Mouse (Mus musculus): ENCODE measurements around the gene Cbr4. TPM values are rescaled to one million over a fixed set of nuclear protein-coding genes. Genes with fewer than 3 reads are reported as not detected.

Cbr4 gene
- total RNA-seq, 2 experiments from 2014 or later, result 31.5 to 34.4 TPM

DNA sequence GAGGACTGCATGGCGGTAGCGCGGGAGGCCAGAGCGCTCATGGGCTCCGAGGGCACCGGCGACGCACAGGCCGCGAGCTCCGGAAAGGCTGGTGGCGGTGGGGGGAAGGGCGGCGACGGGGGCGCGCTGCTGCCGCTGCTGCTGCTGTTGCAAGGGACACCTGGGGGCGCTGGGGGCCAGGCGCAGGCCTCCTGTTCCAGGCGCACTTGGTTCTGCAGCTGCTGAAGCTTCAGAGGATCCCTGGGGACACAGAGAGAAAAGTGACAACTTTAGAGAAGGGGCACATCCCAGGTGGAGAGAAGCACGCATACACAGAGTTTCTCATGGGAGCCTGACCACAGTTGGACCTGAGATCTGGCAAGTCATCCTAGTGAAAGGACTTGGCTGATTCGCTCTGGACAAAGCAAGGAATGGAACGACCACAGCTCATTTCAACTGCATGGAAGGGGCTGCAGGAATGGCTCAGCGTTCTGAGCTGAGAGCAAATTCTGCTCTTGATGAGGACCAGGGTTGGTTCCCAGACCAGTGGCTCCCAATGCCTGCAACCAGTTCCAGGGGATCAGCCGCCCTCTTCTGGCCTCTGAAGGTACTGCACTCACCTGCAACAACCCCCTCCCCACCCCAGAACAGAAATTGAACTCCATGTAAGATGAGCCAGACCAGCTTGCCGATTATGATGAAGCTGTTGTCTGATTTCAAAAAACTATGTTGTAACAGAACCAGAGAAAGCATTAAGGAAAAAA lies 62.6 kb downstream of the Cbr4 start:
- no peak for DNase-seq

DNA sequence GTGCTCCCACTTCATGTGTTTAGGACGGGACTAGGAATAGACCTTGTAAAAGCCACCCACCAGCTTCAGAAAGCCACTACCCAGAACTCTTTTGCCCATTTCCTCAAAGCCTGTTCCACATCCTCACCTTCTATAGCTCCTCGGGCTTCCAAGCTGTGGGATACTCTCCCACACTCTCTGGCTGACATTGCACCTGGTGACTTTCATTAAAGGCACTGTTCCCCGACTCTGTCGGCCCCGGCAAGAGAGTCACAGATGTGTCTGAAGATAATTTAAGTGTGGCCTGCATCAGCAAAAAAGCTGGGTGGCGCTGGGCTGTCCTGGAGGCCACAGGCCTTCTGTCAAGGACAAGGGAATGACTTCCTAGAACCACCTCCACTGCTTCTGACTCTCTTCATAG lies 64.7 kb downstream of the Cbr4 start:
- DNase-seq, result no peak

DNA sequence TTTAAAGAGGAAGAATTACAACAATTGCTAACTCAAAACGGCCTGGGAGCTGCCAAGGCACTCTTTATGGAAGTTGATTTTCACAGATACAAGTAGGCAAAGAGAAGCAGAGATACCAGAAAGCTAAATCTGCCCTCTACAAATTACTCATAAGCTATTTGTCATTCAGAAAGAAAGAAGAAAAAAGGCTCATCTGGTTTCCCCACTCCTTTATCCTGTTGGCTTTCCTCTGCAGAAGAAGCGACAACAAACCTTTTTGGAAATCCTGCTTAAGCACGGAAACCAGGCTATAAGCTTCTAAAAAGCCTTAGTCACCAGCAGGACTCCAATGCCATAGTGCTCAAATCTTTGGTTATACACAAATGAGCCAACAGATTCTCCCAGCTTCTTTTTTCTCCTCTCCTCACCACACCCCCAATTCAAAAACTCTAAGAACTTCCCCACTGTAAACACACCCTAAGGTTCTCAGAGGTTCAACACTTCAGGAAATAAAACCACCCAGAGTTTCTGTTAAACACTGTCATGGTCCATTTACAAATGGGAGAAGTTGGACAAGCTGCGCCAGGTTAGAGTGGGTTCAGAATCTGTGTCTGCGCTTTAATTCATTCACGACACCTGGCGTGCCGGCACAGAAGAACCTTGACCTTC lies 65.3 kb downstream of the Cbr4 start:
- DNase-seq, result no peak

DNA sequence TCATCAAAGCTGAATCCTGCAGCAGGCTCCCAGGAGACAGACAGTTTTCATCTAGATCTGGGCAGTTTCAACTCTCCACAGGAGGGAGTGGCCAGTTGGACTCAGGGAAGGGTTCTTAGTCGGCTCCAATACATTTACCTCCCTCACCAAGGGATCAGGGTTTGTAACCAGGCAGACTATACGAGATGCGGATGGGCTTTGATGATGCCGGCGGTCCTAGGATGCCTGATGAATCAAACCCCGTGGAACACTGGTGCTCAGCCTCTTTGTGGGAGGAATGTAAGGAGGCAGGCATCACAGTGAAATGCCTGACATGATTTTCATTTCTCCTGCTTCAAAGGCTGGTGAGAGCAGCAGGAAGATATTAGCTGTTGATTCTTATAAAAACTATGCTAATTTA lies 67.8 kb downstream of the Cbr4 start:
- no peak for DNase-seq

DNA sequence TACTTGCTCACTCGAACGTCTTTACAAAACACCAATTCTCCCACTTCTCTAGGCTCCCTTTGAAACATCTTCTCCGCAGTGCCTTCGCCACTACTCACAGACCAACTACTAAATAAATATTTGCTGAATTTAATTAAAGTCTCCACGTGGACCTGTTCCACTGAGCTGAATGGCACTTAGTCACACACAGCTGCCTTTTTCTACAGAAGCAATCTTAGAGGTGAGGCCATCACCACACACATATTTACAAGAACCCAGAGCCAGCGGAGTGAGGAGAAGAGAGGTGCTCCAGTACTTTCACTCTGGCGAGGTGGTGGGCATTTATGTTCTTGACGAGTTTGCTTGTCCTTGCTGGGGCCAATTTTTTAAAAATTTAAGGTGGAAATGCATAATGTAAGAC lies 68.7 kb downstream of the Cbr4 start:
- DNase-seq, result no peak
